ENCODE assay signal across 7 mouse cellular contexts in the genomic region with DNA sequence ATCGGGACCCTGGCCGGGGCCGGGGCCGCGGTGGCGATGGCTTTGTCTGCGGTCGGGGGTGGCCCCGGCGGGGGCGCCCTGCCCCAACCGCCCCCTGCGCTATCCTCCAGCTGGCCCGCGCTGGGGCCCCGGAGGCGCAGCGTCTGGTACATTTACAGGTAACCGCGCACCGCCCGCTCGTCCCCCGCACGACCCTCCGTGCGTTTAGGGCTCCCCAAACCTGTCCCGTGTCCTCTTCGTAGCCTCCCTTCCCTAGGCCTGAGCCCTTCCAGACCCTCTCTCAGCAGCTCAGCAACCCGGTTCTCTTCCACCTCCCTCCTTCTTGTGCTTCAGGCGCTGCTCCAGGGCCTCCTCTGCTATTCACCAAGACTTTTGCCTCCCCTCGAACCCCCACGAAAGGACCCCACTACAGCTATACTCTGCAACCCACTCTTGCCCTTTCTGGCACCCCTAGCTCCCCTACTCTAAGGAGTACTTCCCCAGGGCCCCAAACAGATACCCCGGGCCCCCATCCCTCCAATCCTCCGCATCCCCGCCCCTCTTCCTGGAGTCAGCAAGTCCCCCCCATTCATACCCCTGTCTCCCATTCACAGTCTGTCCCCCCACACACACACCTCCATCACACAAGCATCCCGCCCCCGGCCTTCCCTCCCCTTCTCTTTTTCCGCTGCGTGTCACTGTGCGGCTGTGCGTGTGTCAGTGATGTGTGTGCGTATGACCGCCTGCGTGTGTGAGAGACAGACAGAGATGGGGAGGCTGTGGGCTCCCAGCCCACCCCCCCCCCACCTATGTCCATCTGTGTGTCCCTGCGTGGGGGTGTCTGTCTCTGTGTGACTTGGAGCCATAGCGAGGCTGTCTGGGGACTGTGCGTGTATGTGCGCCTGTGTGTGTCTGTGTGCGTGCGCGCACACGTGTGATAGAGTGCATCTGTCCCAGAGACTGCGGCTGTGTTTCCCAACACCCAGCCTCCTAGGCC. TPM values are rescaled to one million over a fixed set of nuclear protein-coding genes. Genes with fewer than 3 reads are reported as not detected.
DNase-seq lines count a peak whose midpoint lies in the region; ATAC-seq lines count a peak whose summit lies in the region.

No protein-coding gene starts in this region.

- H3K9me3 ChIP-seq in forebrain, embryonic 12.5 days: no peaks in the 10 kb centered on the region
- H3K9me3 ChIP-seq in liver, embryonic 13.5 days (replicated peaks): no peaks in the 10 kb centered on the region

- peak; percentile 76 for DNase-seq in right cerebral cortex, adult 18-20 months
- DNase-seq in right cerebral cortex, postnatal 25 days: no peak
- no peak for DNase-seq in liver, embryonic 13.5 days
- no peak for DNase-seq in testis, postnatal 10 days (ENCODE audit: low spot score)
- DNase-seq in kidney, postnatal 25 days: no peak

- peak; percentile 75 for ATAC-seq in forebrain, embryonic 12.5 days (ENCODE audit: low FRiP score)
- no peak for ATAC-seq in liver, embryonic 13.5 days (ENCODE audit: low read depth)
- no peak for ATAC-seq in megakaryocyte progenitor cell, adult 5-6 weeks (replicated peaks; ENCODE audit: poor library complexity)

- H3K4me2 ChIP-seq in forebrain, embryonic 12.5 days: peak overlapping the region; percentile 76
- peak overlapping the region; percentile 46 for H3K4me2 ChIP-seq in liver, embryonic 13.5 days

- 0 out of 2 replicates have a peak, but pooled peaks cover 5% of the 10 kb centered on the region for H3K36me3 ChIP-seq in forebrain, embryonic 12.5 days (replicated peaks)
- H3K36me3 ChIP-seq in liver, embryonic 13.5 days: no peaks in the 10 kb centered on the region

- peaks cover 72% of the 10 kb centered on the region for H3K27me3 ChIP-seq in forebrain, embryonic 12.5 days
- peaks cover 85% of the 10 kb centered on the region for H3K27me3 ChIP-seq in liver, embryonic 13.5 days

- H3K9ac ChIP-seq in forebrain, embryonic 12.5 days: peak overlapping the region; percentile 60
- H3K9ac ChIP-seq in liver, embryonic 13.5 days: no peak overlapping the region

- peak overlapping the region; percentile 54 for H3K4me3 ChIP-seq in forebrain, embryonic 12.5 days (replicated peaks)
- H3K4me3 ChIP-seq in liver, embryonic 13.5 days (replicated peaks): peak overlapping the region; percentile 26

- 1% methylated on average over 50 of the region's 54 CpGs for WGBS in forebrain, embryonic 12.5 days
- 5% methylated on average over 52 of the region's 54 CpGs for WGBS in liver, embryonic 13.5 days (ENCODE audit: insufficient replicate concordance)

- H3K27ac ChIP-seq in forebrain, embryonic 12.5 days: peak overlapping the region; percentile 77
- H3K27ac ChIP-seq in liver, embryonic 13.5 days: no peak overlapping the region

- peaks cover 20% of the 10 kb centered on the region for H3K4me1 ChIP-seq in forebrain, embryonic 12.5 days
- H3K4me1 ChIP-seq in liver, embryonic 13.5 days (replicated peaks): no peaks in the 10 kb centered on the region

RNA-seq across cellular contexts. Expression of a gene that starts 26.3 kb away (rescaled TPM):
- polyA plus RNA-seq in forebrain, embryonic 12.5 days (2016; fragmentation: Nextera tagmentation; extraction: Ambion mirVana): 7.7 and 8.0 TPM in 2 replicates
- polyA plus RNA-seq in liver, embryonic 13.5 days (2015; fragmentation: Nextera tagmentation; extraction: Ambion mirVana): 0.06 TPM in 2 replicates
- 0.05 and 0.49 TPM in 2 replicates for total RNA-seq in megakaryocyte progenitor cell, adult 5-6 weeks (2015)
- total RNA-seq in megakaryocyte progenitor cell, adult 5-6 weeks (2017): not detected in 2 replicates

RNA-seq across cellular contexts. Expression of a gene that starts 29.6 kb away (rescaled TPM):
- 2.5 and 2.9 TPM in 2 replicates for polyA plus RNA-seq in forebrain, embryonic 12.5 days (2016; fragmentation: Nextera tagmentation; extraction: Ambion mirVana)
- polyA plus RNA-seq in liver, embryonic 13.5 days (2015; fragmentation: Nextera tagmentation; extraction: Ambion mirVana): 0.46 and 0.76 TPM in 2 replicates
- total RNA-seq in megakaryocyte progenitor cell, adult 5-6 weeks (2015): 4.1 TPM in 2 replicates
- total RNA-seq in megakaryocyte progenitor cell, adult 5-6 weeks (2017): 4.2 and 4.4 TPM in 2 replicates

RNA-seq across cellular contexts. Expression of a gene that starts 47.6 kb away (rescaled TPM):
- polyA plus RNA-seq in forebrain, embryonic 12.5 days (2016; fragmentation: Nextera tagmentation; extraction: Ambion mirVana): 5.5 and 6.6 TPM in 2 replicates
- polyA plus RNA-seq in liver, embryonic 13.5 days (2015; fragmentation: Nextera tagmentation; extraction: Ambion mirVana): 0.03 and 0.09 TPM in 2 replicates
- 0.22 and 0.24 TPM in 2 replicates for total RNA-seq in megakaryocyte progenitor cell, adult 5-6 weeks (2015)
- 0.12 and 0.14 TPM in 2 replicates for total RNA-seq in megakaryocyte progenitor cell, adult 5-6 weeks (2017)

RNA-seq across cellular contexts. Expression of a gene that starts 49.3 kb away (rescaled TPM):
- 0.86 and 1.5 TPM in 2 replicates for polyA plus RNA-seq in forebrain, embryonic 12.5 days (2016; fragmentation: Nextera tagmentation; extraction: Ambion mirVana)
- polyA plus RNA-seq in liver, embryonic 13.5 days (2015; fragmentation: Nextera tagmentation; extraction: Ambion mirVana): 0.18 TPM in 1 of 2 replicates, not detected in the other
- total RNA-seq in megakaryocyte progenitor cell, adult 5-6 weeks (2015): 0.44 and 1.5 TPM in 2 replicates
- 1.8 and 2.2 TPM in 2 replicates for total RNA-seq in megakaryocyte progenitor cell, adult 5-6 weeks (2017)
